Mouse (Mus musculus): ENCODE results near the gene Clmn. TPM values are rescaled to one million over a fixed set of nuclear protein-coding genes. Genes with fewer than 3 reads are reported as not detected.

Clmn gene
- total and polyA plus RNA-seq, 3 experiments: not detected

- no peaks in the 10 kb centered on the region for H3K27me3 ChIP-seq (ENCODE audit: control insufficient read depth in 1 of 2, insufficient read depth in 2 of 2, low read length in 2 of 2)
- DNase-seq (ENCODE audit: low read depth, low spot score): no peak
- TF ChIP-seq ETS1 (IDR thresholded peaks at IDR 0.05; ENCODE audit: low read depth, low read length) (no peak), ZNF384 (IDR thresholded peaks at IDR 0.05; ENCODE audit: low read depth, low read length) (no peak), SMC3 (IDR thresholded peaks at IDR 0.05; ENCODE audit: low read depth, low read length) (no peak), UBTF (IDR thresholded peaks at IDR 0.05; ENCODE audit: borderline replicate concordance, insufficient read depth, low read depth, low read length) (no peak), ZC3H11A (IDR thresholded peaks at IDR 0.05; ENCODE audit: low read depth, low read length) (no peak), HCFC1 (IDR thresholded peaks at IDR 0.05; ENCODE audit: low read depth, low read length) (no peak), CTCF (IDR thresholded peaks at IDR 0.05 in 2 of 3, conservative IDR thresholded peaks at IDR 0.05 in 1 of 3; ENCODE audit: control insufficient read depth in 1 of 3, insufficient read depth in 1 of 3, low read depth in 2 of 3, low read length in 3 of 3, poor library complexity in 1 of 3, severe bottlenecking in 1 of 3) (no peak)
- H3K4me1 ChIP-seq (ENCODE audit: control insufficient read depth in 1 of 2, insufficient read depth in 2 of 2, low read length in 2 of 2): no peaks in the 10 kb centered on the region
- no peaks in the 10 kb centered on the region for H3K9me3 ChIP-seq (replicated peaks; ENCODE audit: insufficient read depth, low read length)
- no peak overlapping the region for H3K4me3 ChIP-seq (ENCODE audit: control insufficient read depth in 1 of 2, insufficient read depth in 1 of 2, low read depth in 2 of 2, low read length in 2 of 2)
- no peaks in the 10 kb centered on the region for H3K36me3 ChIP-seq (ENCODE audit: control insufficient read depth in 1 of 2, insufficient read depth in 2 of 2, low read length in 2 of 2)
- no peak overlapping the region for H3K9ac ChIP-seq (ENCODE audit: control insufficient read depth, low read depth, low read length, poor library complexity, severe bottlenecking)
- no peaks in the 10 kb centered on the region for H3K79me2 ChIP-seq (ENCODE audit: control insufficient read depth, insufficient read depth, low read length, poor library complexity)
- no peak overlapping the region for H3K27ac ChIP-seq (ENCODE audit: control insufficient read depth, low read depth, low read length)
Observed at GRCm38 (mm10) chr12:104765761-104766160, 99.1 kb downstream of the Clmn start.

- Histone ChIP-seq H3K36me3 (ENCODE audit: control insufficient read depth in 1 of 2, insufficient read depth in 2 of 2, low read length in 2 of 2) (no peaks in the 10 kb centered on the region), H3K79me2 (ENCODE audit: control insufficient read depth, insufficient read depth, low read length, poor library complexity) (no peaks in the 10 kb centered on the region), H3K9ac (ENCODE audit: control insufficient read depth, low read depth, low read length, poor library complexity, severe bottlenecking) (no peak overlapping the region), H3K4me1 (ENCODE audit: control insufficient read depth in 1 of 2, insufficient read depth in 2 of 2, low read length in 2 of 2) (no peaks in the 10 kb centered on the region), H3K9me3 (replicated peaks; ENCODE audit: insufficient read depth, low read length) (no peaks in the 10 kb centered on the region), H3K27me3 (ENCODE audit: control insufficient read depth in 1 of 2, insufficient read depth in 2 of 2, low read length in 2 of 2) (no peaks in the 10 kb centered on the region), H3K4me3 (ENCODE audit: control insufficient read depth in 1 of 2, insufficient read depth in 1 of 2, low read depth in 2 of 2, low read length in 2 of 2) (no peak overlapping the region), H3K27ac (ENCODE audit: control insufficient read depth, low read depth, low read length) (no peak overlapping the region)
- no peak for TF ChIP-seq RAD21 (IDR thresholded peaks at IDR 0.05; ENCODE audit: low read depth, low read length)
- TF ChIP-seq NRF1 (IDR thresholded peaks at IDR 0.05; ENCODE audit: insufficient read depth, low read depth, low read length, poor library complexity, severe bottlenecking): no peak
- TF ChIP-seq ZC3H11A (IDR thresholded peaks at IDR 0.05; ENCODE audit: low read depth, low read length): no peak
- no peak for TF ChIP-seq TBP (IDR thresholded peaks at IDR 0.05; ENCODE audit: low read depth, low read length)
- DNase-seq (ENCODE audit: low read depth, low spot score): no peak
Observed at GRCm38 (mm10) chr12:104765116-104765515, 99.8 kb downstream of the Clmn start.

GRCm38 (mm10) chr12:104763918-104764317 is 101.0 kb downstream of the Clmn start:
- Histone ChIP-seq H3K36me3 (ENCODE audit: control insufficient read depth in 1 of 2, insufficient read depth in 2 of 2, low read length in 2 of 2) (no peaks in the 10 kb centered on the region), H3K79me2 (ENCODE audit: control insufficient read depth, insufficient read depth, low read length, poor library complexity) (no peaks in the 10 kb centered on the region), H3K9me3 (replicated peaks; ENCODE audit: insufficient read depth, low read length) (no peaks in the 10 kb centered on the region), H3K4me3 (ENCODE audit: control insufficient read depth in 1 of 2, insufficient read depth in 1 of 2, low read depth in 2 of 2, low read length in 2 of 2) (no peak overlapping the region), H3K4me1 (ENCODE audit: control insufficient read depth in 1 of 2, insufficient read depth in 2 of 2, low read length in 2 of 2) (no peaks in the 10 kb centered on the region), H3K27ac (ENCODE audit: control insufficient read depth, low read depth, low read length) (no peak overlapping the region), H3K9ac (ENCODE audit: control insufficient read depth, low read depth, low read length, poor library complexity, severe bottlenecking) (no peak overlapping the region), H3K27me3 (ENCODE audit: control insufficient read depth in 1 of 2, insufficient read depth in 2 of 2, low read length in 2 of 2) (no peaks in the 10 kb centered on the region)
- DNase-seq (ENCODE audit: low read depth, low spot score): no peak
- TF ChIP-seq MEF2A (IDR thresholded peaks at IDR 0.05; ENCODE audit: extremely low read depth, insufficient replicate concordance, low read depth, low read length, poor library complexity, severe bottlenecking) (no peak), ZMIZ1 (IDR thresholded peaks at IDR 0.05; ENCODE audit: low read depth, low read length) (no peak), POLR2A (IDR thresholded peaks at IDR 0.05; ENCODE audit: control insufficient read depth in 1 of 2, insufficient read depth in 1 of 2, low read depth in 1 of 2, low read length in 2 of 2, poor library complexity in 1 of 2) (no peak), CHD1 (IDR thresholded peaks at IDR 0.05; ENCODE audit: low read depth, low read length) (no peak), E2F4 (IDR thresholded peaks at IDR 0.05; ENCODE audit: borderline replicate concordance, low read depth, low read length) (no peak), ZKSCAN1 (IDR thresholded peaks at IDR 0.05; ENCODE audit: low read depth, low read length) (no peak), ETS1 (IDR thresholded peaks at IDR 0.05; ENCODE audit: low read depth, low read length) (no peak), GATA1 (IDR thresholded peaks at IDR 0.05; ENCODE audit: low read depth, low read length) (no peak), RAD21 (IDR thresholded peaks at IDR 0.05; ENCODE audit: low read depth, low read length) (no peak), CTCF (IDR thresholded peaks at IDR 0.05 in 2 of 3, conservative IDR thresholded peaks at IDR 0.05 in 1 of 3; ENCODE audit: control insufficient read depth in 1 of 3, insufficient read depth in 1 of 3, low read depth in 2 of 3, low read length in 3 of 3, poor library complexity in 1 of 3, severe bottlenecking in 1 of 3) (no peak), TBP (IDR thresholded peaks at IDR 0.05; ENCODE audit: low read depth, low read length) (no peak)
